Mouse (Mus musculus) urinary bladder, postnatal 4 days (tissue): ENCODE measurements around the gene Gm5798.
"Not testable (repeated sequence)": the region's sequence is repeated elsewhere in the genome, so short reads cannot be mapped to it uniquely, and the experiment has no call there.

Experiments
- DNase-seq, 2 experiments: peaks; one replicate each; pipeline ENCODE4 v3.0.0; 2021 to 2022; ENCODE audit warnings: low spot score in 2 of 2

Gm5798 gene

GRCm38 (mm10) chr14:41348309-41348708 lies at the start of gene Gm5798:
Gene Gm5798 (plus strand): TSS chr14:41348609.
- DNase-seq = not testable (repeated sequence)

GRCm38 (mm10) chr14:41386279-41386678 lies 37.9 kb downstream of the Gm5798 start, which contains the start of gene Gm7945:
Gene Gm7945 (minus strand): TSS chr14:41386379.
- not testable (repeated sequence) for DNase-seq
